Mouse (Mus musculus) lung, adult 2 months (tissue): ENCODE data around the gene Ddah2. TPM values are rescaled to one million over a fixed set of nuclear protein-coding genes. Genes with fewer than 3 reads are reported as not detected.

Source experiments
- DNase-seq: peaks from one replicate; pipeline ENCODE4 v3.0.0; 2022
- H3K4me1 ChIP-seq: fragments of 200-500 bp; 2 replicates; pipeline ENCODE4 v1.6.1; 2011; ENCODE audit warnings: low read length; ENCODE audit not compliant: control insufficient read depth, insufficient read depth
- H3K4me3 ChIP-seq: fragments of 200-500 bp; replicated peaks from 2 replicates; pipeline ENCODE3; 2011; ENCODE audit warnings: low read depth, mild to moderate bottlenecking, control low read depth, low read length; ENCODE audit errors: extremely low read depth
- CTCF ChIP-seq: fragments of 200-500 bp; IDR thresholded peaks from 2 replicates; pipeline ENCODE4 v1.5.1; 2011; ENCODE audit warnings: mild to moderate bottlenecking, low read length, control low read depth; ENCODE audit not compliant: insufficient read depth
- POLR2A ChIP-seq: fragments of 200-500 bp; IDR thresholded peaks from 2 replicates; pipeline ENCODE4 v1.6.1; 2011; ENCODE audit warnings: low read depth, mild to moderate bottlenecking, control low read depth, low read length, borderline replicate concordance; ENCODE audit errors: extremely low read depth
- WGBS: fragments of 180-500 bp; shearing (Covaris S2); methylation state at CpG from one replicate; pipeline ENCODE4 v1.1.7; 2018; 5-methylcytosine and 5-hydroxymethylcytosine counted together
- polyA plus RNA-seq: library from polyadenylated mRNA; depleted of rRNA; stranded (reverse); fragments of >200 nt; gene quantifications from 2 replicates; pipeline ENCODE4 v1.2.3, GENCODE M21; 2012

Gene Ddah2
- polyA plus RNA-seq, 1 experiment: 141 TPM

GRCm38 (mm10) chr17:35083929-35084497, 25.2 kb downstream of the Ddah2 start:
- WGBS: 62% methylated on average over 3 of the region's 3 CpGs
- H3K4me3 ChIP-seq: no peak overlapping the region
- no peaks in the 10 kb centered on the region for H3K4me1 ChIP-seq
- DNase-seq: no peak
- TF ChIP-seq POLR2A: no peak

- 49% methylated on average over 7 of the region's 7 CpGs for WGBS
- DNase-seq: no peak
- TF ChIP-seq POLR2A (no peak), CTCF (no peak)
These were observed 26.5 kb downstream of the Ddah2 start, which contains the start of gene Ly6g6f for GRCm38 (mm10) chr17:35085208-35085865. TSS of gene Ly6g6f (minus strand) at chr17:35085610.

GRCm38 (mm10) chr17:35088151-35088550, 29.3 kb downstream of the Ddah2 start:
- 30% methylated on average over 2 of the region's 2 CpGs for WGBS
- TF ChIP-seq CTCF: no peak
- no peak for TF ChIP-seq POLR2A
- no peak overlapping the region for H3K4me3 ChIP-seq
- no peak for DNase-seq
- H3K4me1 ChIP-seq: peaks cover 11% of the 10 kb centered on the region

More at GRCm38 (mm10) chr17:35085208-35085865, 26.5 kb downstream of the Ddah2 start, which contains the start of gene Ly6g6f:
- Histone ChIP-seq H3K4me3 (no peak within 1 kb of the TSS), H3K4me1 (peaks cover 4% of the 10 kb centered on the region; the same call in 1 of the 2 replicates)

GRCm38 (mm10) chr17:35088825-35089644, 30.2 kb downstream of the Ddah2 start, which contains the start of gene Abhd16a:
TSS of gene Abhd16a (plus strand) at chr17:35089263.
- peak; percentile 94 for DNase-seq
- Histone ChIP-seq H3K4me1 (peaks cover 11% of the 10 kb centered on the region), H3K4me3 (peak within 1 kb of the TSS; percentile 95)
- TF ChIP-seq CTCF (no peak), POLR2A (peak; percentile 87; the same call in 1 of the 2 replicates)
- WGBS: 3% methylated on average over 67 of the region's 67 CpGs

GRCm38 (mm10) chr17:35090166-35090932, 31.5 kb downstream of the Ddah2 start:
- WGBS: 42% methylated on average over 8 of the region's 8 CpGs
- TF ChIP-seq CTCF (no peak), POLR2A (no peak)
- H3K4me3 ChIP-seq: peak overlapping the region; percentile 52
- peak; percentile 29 for DNase-seq
- H3K4me1 ChIP-seq: peaks cover 11% of the 10 kb centered on the region

GRCm38 (mm10) chr17:35092403-35093198, 33.8 kb downstream of the Ddah2 start:
- WGBS: 69% methylated on average over 14 of the region's 14 CpGs

GRCm38 (mm10) chr17:35094475-35095365, 35.9 kb downstream of the Ddah2 start:
- 88% methylated on average over 15 of the region's 15 CpGs for WGBS
- TF ChIP-seq CTCF (no peak), POLR2A (no peak)
- Histone ChIP-seq H3K4me1 (peaks cover 11% of the 10 kb centered on the region), H3K4me3 (no peak overlapping the region)
- DNase-seq: no peak

More at GRCm38 (mm10) chr17:35092403-35093198, 33.8 kb downstream of the Ddah2 start:
- no peak for DNase-seq
- H3K4me3 ChIP-seq: no peak overlapping the region
- peaks cover 11% of the 10 kb centered on the region for H3K4me1 ChIP-seq
- no peak for TF ChIP-seq POLR2A

GRCm38 (mm10) chr17:35096597-35096996, 37.8 kb downstream of the Ddah2 start:
- Histone ChIP-seq H3K4me1 (peaks cover 4% of the 10 kb centered on the region), H3K4me3 (no peak overlapping the region)
- TF ChIP-seq POLR2A: no peak
- TF ChIP-seq CTCF: no peak
- no peak for DNase-seq
- 90% methylated on average over 12 of the region's 12 CpGs for WGBS
